ENCODE assay signal across 1 mouse cellular context in genomic region chr5:137756882-137757661, GRCm38 (mm10).
TF ChIP-seq lines count a peak whose summit lies in the region.

No protein-coding gene starts in this region.

TF ChIP-seq in C2C12, 6 proteins besides CTCF, POLR2A, EP300 and RAD21:
- no peak for TF ChIP-seq CEBPB (IDR thresholded peaks at IDR 0.05; ENCODE audit: low read depth)
- TF ChIP-seq MYOD1 (IDR thresholded peaks at IDR 0.05; ENCODE audit: control insufficient read depth, insufficient read length, low read depth) = no peak
- TF ChIP-seq MAX (IDR thresholded peaks at IDR 0.05) = no peak
- no peak for TF ChIP-seq USF1 (IDR thresholded peaks at IDR 0.05; ENCODE audit: low read depth)
- TF ChIP-seq FOSL1 (IDR thresholded peaks at IDR 0.05; ENCODE audit: insufficient read depth, low read length, poor library complexity, severe bottlenecking) = no peak
- TF ChIP-seq MYOG (IDR thresholded peaks at IDR 0.05; ENCODE audit: control insufficient read depth, extremely low read depth, insufficient read length) = no peak
